Mouse (Mus musculus): ENCODE measurements around the gene Sars.

- no peak for TF ChIP-seq POLR2A (IDR thresholded peaks at IDR 0.05; ENCODE audit: insufficient read depth, low read depth, low read length)
- peak; percentile 91 for TF ChIP-seq CTCF (IDR thresholded peaks at IDR 0.05)
These were observed 43.1 kb downstream of the Sars start for GRCm38 (mm10) chr3:108401692-108402527.
